Mouse (Mus musculus) heart, postnatal 0 days (tissue): Measurements from ENCODE around the gene Sema6d. TPM values are rescaled to one million over a fixed set of nuclear protein-coding genes. Genes with fewer than 3 reads are reported as not detected.

Experiments used
- ATAC-seq: fragments of 200-750 bp; cut with Nextera tagmentation; 2 replicates; pipeline ENCODE4 v1.8.0; 2017; ENCODE audit warnings: low read depth, moderate number of reproducible peaks, moderate library complexity; ENCODE audit not compliant: insufficient read depth
- DNase-seq: peaks from one replicate; pipeline ENCODE4 v3.0.0-alpha.2; 2016; ENCODE audit warnings: low spot score
- H3K27ac ChIP-seq: fragments of 300-500 bp; sonication (generic); 2 replicates; pipeline ENCODE4 v1.5.1; 2014; ENCODE audit warnings: low read depth, mild to moderate bottlenecking
- H3K27me3 ChIP-seq: fragments of 300-500 bp; sonication (generic); 2 replicates; pipeline ENCODE4 v1.6.1; 2014; ENCODE audit warnings: low read length, mixed read lengths; ENCODE audit not compliant: control insufficient read depth, insufficient read depth
- H3K36me3 ChIP-seq: fragments of 300-500 bp; sonication (generic); replicated peaks from 2 replicates; pipeline ENCODE4 v1.6.1; 2014; ENCODE audit warnings: low read length, mixed read lengths; ENCODE audit not compliant: control insufficient read depth, insufficient read depth
- H3K4me1 ChIP-seq: fragments of 300-500 bp; sonication (generic); 2 replicates; pipeline ENCODE4 v1.6.1; 2014; ENCODE audit warnings: antibody characterized with exemption; ENCODE audit not compliant: control insufficient read depth, insufficient read depth
- H3K4me2 ChIP-seq: fragments of 300-500 bp; sonication (generic); 2 replicates; pipeline ENCODE4 v1.6.1; 2014; ENCODE audit warnings: low read depth, mild to moderate bottlenecking, low read length, moderate library complexity
- H3K4me3 ChIP-seq: fragments of 300-500 bp; sonication (generic); 2 replicates; pipeline ENCODE4 v1.5.1; 2014; ENCODE audit warnings: low read depth, low read length
- H3K9ac ChIP-seq: fragments of 300-500 bp; sonication (generic); replicated peaks from 2 replicates; pipeline ENCODE4 v1.6.1; 2014; ENCODE audit warnings: low read depth, low read length, mixed read lengths
- H3K9me3 ChIP-seq: fragments of 300-500 bp; sonication (generic); replicated peaks from 2 replicates; pipeline ENCODE4 v1.6.1; 2016; ENCODE audit warnings: low read length; ENCODE audit not compliant: control insufficient read depth
- CTCF ChIP-seq: IDR thresholded peaks from 2 replicates; pipeline ENCODE4 v1.5.1; 2016; ENCODE audit warnings: antibody characterized with exemption, control low read depth, low read depth
- EP300 ChIP-seq: IDR thresholded peaks from 2 replicates; pipeline ENCODE4 v1.6.1; 2016; ENCODE audit warnings: antibody characterized with exemption, low read depth
- WGBS: fragments of 180-500 bp; shearing (Covaris S2); extraction: QIAGEN DNeasy Blood & Tissue Kit; methylation state at CpG from one replicate; pipeline ENCODE4 v1.1.7; 2014; 5-methylcytosine and 5-hydroxymethylcytosine counted together
- polyA plus RNA-seq: library from polyadenylated mRNA; unstranded; fragments of >200 nt; fragmentation: Nextera tagmentation; extraction: Ambion mirVana; gene quantifications from 2 replicates; pipeline ENCODE4 v1.2.1, GENCODE M21; 2015
- total RNA-seq: library from RNA; depleted of rRNA; stranded (reverse); fragments of >200 nt; gene quantifications from 2 replicates; pipeline ENCODE4 v1.2.3, GENCODE M21; 2014; ENCODE audit warnings: low replicate concordance

Gene Sema6d
- total and polyA plus RNA-seq, 2 experiments from 2014 or later: 8.7 to 28.8 TPM

GRCm38 (mm10) chr2:124627664-124628063 is 537.9 kb downstream of the Sema6d start:
- 75% methylated on average over 5 of the region's 5 CpGs for WGBS
- DNase-seq (no peak), ATAC-seq (no peak)
- no peak overlapping the region for H3K9ac ChIP-seq
- H3K9me3 ChIP-seq: no peaks in the 10 kb centered on the region
- no peak overlapping the region for H3K4me2 ChIP-seq
- H3K27me3 ChIP-seq: no peaks in the 10 kb centered on the region
- H3K36me3 ChIP-seq: no peaks in the 10 kb centered on the region
- H3K27ac ChIP-seq: no peak overlapping the region
- no peak overlapping the region for H3K4me3 ChIP-seq
- peaks cover 22% of the 10 kb centered on the region for H3K4me1 ChIP-seq
- TF ChIP-seq CTCF (no peak), EP300 (no peak)

GRCm38 (mm10) chr2:124628701-124629100 is 538.9 kb downstream of the Sema6d start:
- no peaks in the 10 kb centered on the region for H3K27me3 ChIP-seq
- H3K4me1 ChIP-seq: peaks cover 22% of the 10 kb centered on the region
- H3K27ac ChIP-seq: no peak overlapping the region
- no peak for TF ChIP-seq CTCF
- no peak for DNase-seq
- no peaks in the 10 kb centered on the region for H3K9me3 ChIP-seq
- H3K4me3 ChIP-seq: no peak overlapping the region
- no peak for ATAC-seq
- no peak overlapping the region for H3K4me2 ChIP-seq
- whole genome bisulfite sequencing: 72% methylated on average over 7 of the region's 7 CpGs
- H3K36me3 ChIP-seq: 0 out of 2 replicates have a peak, but pooled peaks cover under 1% of the 10 kb centered on the region
- no peak overlapping the region for H3K9ac ChIP-seq

- ATAC-seq (no peak), DNase-seq (no peak)
- TF ChIP-seq CTCF (no peak), EP300 (no peak)
- Histone ChIP-seq H3K27ac (no peak overlapping the region), H3K9me3 (no peaks in the 10 kb centered on the region), H3K9ac (no peak overlapping the region), H3K4me2 (no peak overlapping the region), H3K4me1 (peaks cover 38% of the 10 kb centered on the region), H3K4me3 (no peak overlapping the region), H3K36me3 (0 out of 2 replicates have a peak, but pooled peaks cover 3% of the 10 kb centered on the region), H3K27me3 (no peaks in the 10 kb centered on the region)
- 83% methylated on average over 7 of the region's 7 CpGs for WGBS
These were observed 544.7 kb downstream of the Sema6d start for GRCm38 (mm10) chr2:124634400-124634998.

DNA sequence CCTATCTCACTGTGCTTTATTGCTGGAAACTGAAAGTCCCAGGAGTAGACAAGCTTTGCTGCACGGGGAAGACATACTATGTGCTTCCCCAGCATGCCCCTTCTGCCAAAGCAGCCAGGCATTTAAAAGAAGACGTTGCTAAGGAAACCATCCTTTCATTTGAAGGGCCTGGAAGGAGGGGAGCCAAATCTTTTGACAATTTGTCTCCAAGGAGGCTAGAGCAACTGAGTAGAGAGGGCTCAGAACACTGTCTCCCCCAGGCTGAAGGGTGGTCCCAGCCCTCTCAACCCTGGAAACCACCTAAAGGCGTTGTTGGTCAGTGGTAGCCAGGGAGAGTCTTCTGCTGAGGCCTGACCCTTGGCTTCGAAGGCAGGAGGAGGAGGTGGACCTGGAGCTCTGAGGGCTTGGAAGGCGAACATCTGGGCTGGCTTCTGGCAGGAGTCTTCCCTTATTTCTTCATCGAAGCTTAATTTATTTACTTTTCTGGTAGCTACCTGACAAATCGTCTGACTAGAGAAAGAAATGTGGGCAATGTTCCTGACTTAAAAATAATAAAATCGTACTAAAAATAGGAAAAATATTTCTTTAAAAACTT is 545.6 kb downstream of the Sema6d start:
- Histone ChIP-seq H3K9me3 (no peaks in the 10 kb centered on the region), H3K27ac (no peak overlapping the region), H3K9ac (no peak overlapping the region), H3K27me3 (no peaks in the 10 kb centered on the region), H3K4me3 (no peak overlapping the region), H3K36me3 (0 out of 2 replicates have a peak, but pooled peaks cover 3% of the 10 kb centered on the region), H3K4me2 (no peak overlapping the region), H3K4me1 (peaks cover 38% of the 10 kb centered on the region)
- DNase-seq: no peak
- no peak for ATAC-seq
- no peak for TF ChIP-seq EP300
- WGBS: 61% methylated on average over 8 of the region's 8 CpGs

GRCm38 (mm10) chr2:124637080-124637479 is 547.3 kb downstream of the Sema6d start:
- Histone ChIP-seq H3K9me3 (no peaks in the 10 kb centered on the region), H3K27ac (no peak overlapping the region), H3K4me3 (no peak overlapping the region), H3K27me3 (no peaks in the 10 kb centered on the region), H3K36me3 (0 out of 2 replicates have a peak, but pooled peaks cover 3% of the 10 kb centered on the region), H3K9ac (no peak overlapping the region), H3K4me1 (peaks cover 48% of the 10 kb centered on the region), H3K4me2 (no peak overlapping the region)
- TF ChIP-seq EP300 (no peak), CTCF (no peak)
- 62% methylated on average over 4 of the region's 4 CpGs for WGBS
- ATAC-seq (no peak), DNase-seq (no peak)
